Mouse (Mus musculus) neural tube, embryonic 14.5 days (tissue): Measurements from ENCODE around the gene 1700006A11Rik. TPM values are rescaled to one million over a fixed set of nuclear protein-coding genes. Genes with fewer than 3 reads are reported as not detected.

Experiments used
- polyA plus RNA-seq: library from polyadenylated mRNA; unstranded; fragments of >200 nt; fragmentation: Nextera tagmentation; extraction: Ambion mirVana; gene quantifications from 2 replicates; pipeline ENCODE4 v1.2.1, GENCODE M21; 2014

Gene 1700006A11Rik
- polyA plus RNA-seq, 1 experiment from 2014 or later: not detected

Other genes with a start within 250 kb of the 1700006A11Rik start
- 55.7 and 57.1 TPM in 2 replicates for gene Tram1l1, start 105.2 kb downstream of the 1700006A11Rik start, polyA plus RNA-seq
- not detected in 2 replicates for gene 1700003H04Rik, start 155.1 kb upstream of the 1700006A11Rik start, polyA plus RNA-seq